Mouse (Mus musculus): ENCODE measurements around the gene Mapk7.

DNA sequence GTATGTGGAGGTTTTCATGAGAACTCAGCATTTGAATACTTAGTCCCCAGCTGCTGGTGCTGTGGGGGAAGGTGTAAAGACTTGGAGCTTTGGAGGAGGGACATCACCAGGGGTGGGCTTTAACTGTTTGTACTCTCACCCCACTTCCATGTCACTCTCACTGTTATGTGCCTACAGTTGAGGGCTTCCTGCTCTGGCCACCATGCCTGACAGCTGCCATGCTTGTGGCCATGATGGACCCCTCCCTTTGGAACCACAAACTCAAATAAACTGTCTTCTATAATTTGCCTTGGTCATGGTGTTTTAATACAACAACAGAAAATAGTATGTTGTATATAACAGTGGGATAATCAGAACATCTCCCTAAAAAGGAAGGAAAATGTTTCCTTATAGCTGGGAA lies 23.3 kb downstream of the Mapk7 start:
- no peak for TF ChIP-seq CTCF (IDR thresholded peaks at IDR 0.05; ENCODE audit: control insufficient read depth, insufficient read depth, low read length)
- TF ChIP-seq POLR2A (IDR thresholded peaks at IDR 0.05; ENCODE audit: borderline replicate concordance, control insufficient read depth, low read depth, low read length): no peak

All from bone marrow, adult 2 months (tissue).